In genomic region chr8:126557403-126557802, GRCm38 (mm10) we compare ENCODE assay signal across 11 mouse cellular contexts. TPM values are rescaled to one million over a fixed set of nuclear protein-coding genes. Genes with fewer than 3 reads are reported as not detected.
DNase-seq lines count a peak whose midpoint lies in the region; ATAC-seq and TF ChIP-seq lines count a peak whose summit lies in the region.
"Had no signal": no experiment of that assay in that cellular context is flagged by ENCODE, and none has a peak within 500 bp of the region (broad histone marks: within the 10 kb centered on the region; RNA-seq: fewer than 3 reads in every experiment).

No protein-coding gene starts in this region.

- no peak for TF ChIP-seq CTCF in liver, postnatal 0 days (IDR thresholded peaks at IDR 0.05; ENCODE audit: low read depth)
- TF ChIP-seq CTCF in embryonic fibroblast, embryonic 13.5 days (IDR thresholded peaks at IDR 0.05; ENCODE audit: borderline replicate concordance, insufficient read depth, low read length), result no peak

- H3K9me3 ChIP-seq in liver, embryonic 16.5 days (replicated peaks; ENCODE audit: control insufficient read depth, low read length), result no peaks in the 10 kb centered on the region
- no peaks in the 10 kb centered on the region for H3K9me3 ChIP-seq in liver, postnatal 0 days (ENCODE audit: low read length)
- H3K9me3 ChIP-seq: liver, embryonic 15.5 days; midbrain, embryonic 13.5 days had no signal

- H3K4me3 ChIP-seq in liver, embryonic 16.5 days (ENCODE audit: low read depth, low read length), result no peak overlapping the region
- H3K4me3 ChIP-seq in liver, postnatal 0 days (ENCODE audit: low read depth, low read length), result no peak overlapping the region
- no peak overlapping the region for H3K4me3 ChIP-seq in embryonic fibroblast, embryonic 13.5 days (ENCODE audit: insufficient read depth, low read length)
- H3K4me3 ChIP-seq: liver, embryonic 15.5 days; midbrain, embryonic 13.5 days had no signal

- no peak for DNase-seq in liver, postnatal 0 days
- peak; percentile 88 for DNase-seq in R1 (ENCODE audit: low read depth, low spot score)
- DNase-seq in mesoderm, embryonic 11.5 days (ENCODE audit: low read depth, low spot score), result peak; percentile 59
- DNase-seq in spleen, postnatal 36 days (ENCODE audit: low spot score in 2 of 2), result no peak
- DNase-seq in c-Kit-positive CD71-positive TER-119-positive erythroid progenitor cells, embryonic 14.5 days (ENCODE audit: low spot score), result no peak
- DNase-seq: layer of hippocampus, postnatal 36 days had no signal

- H3K27ac ChIP-seq in liver, embryonic 16.5 days (ENCODE audit: low read length), result no peak overlapping the region
- H3K27ac ChIP-seq in liver, postnatal 0 days (ENCODE audit: low read depth), result no peak overlapping the region
- H3K27ac ChIP-seq in embryonic fibroblast, embryonic 13.5 days (ENCODE audit: insufficient read depth, low read length), result peak overlapping the region; percentile 24; the same call in 1 of the 2 replicates
- H3K27ac ChIP-seq: liver, embryonic 15.5 days; midbrain, embryonic 13.5 days had no signal

- TF ChIP-seq EP300 in liver, postnatal 0 days (IDR thresholded peaks at IDR 0.05; ENCODE audit: low read depth), result no peak

- H3K4me1 ChIP-seq in liver, embryonic 16.5 days (ENCODE audit: control insufficient read depth, low read depth, low read length), result peaks cover 3% of the 10 kb centered on the region
- peaks cover 16% of the 10 kb centered on the region for H3K4me1 ChIP-seq in liver, postnatal 0 days (ENCODE audit: insufficient read depth)
- H3K4me1 ChIP-seq in embryonic fibroblast, embryonic 13.5 days (ENCODE audit: control insufficient read depth, insufficient read depth, low read length), result no peaks in the 10 kb centered on the region; the same call in 1 of the 2 replicates

- H3K4me2 ChIP-seq in liver, embryonic 16.5 days (ENCODE audit: low read depth, low read length), result no peak overlapping the region
- H3K4me2 ChIP-seq in liver, postnatal 0 days (ENCODE audit: low read depth, low read length), result no peak overlapping the region
- H3K4me2 ChIP-seq: liver, embryonic 15.5 days; midbrain, embryonic 13.5 days had no signal

- H3K36me3 ChIP-seq in liver, embryonic 16.5 days (ENCODE audit: control insufficient read depth, insufficient read depth), result no peaks in the 10 kb centered on the region
- no peaks in the 10 kb centered on the region for H3K36me3 ChIP-seq in liver, postnatal 0 days (replicated peaks; ENCODE audit: insufficient read depth, low read length)
- H3K36me3 ChIP-seq: liver, embryonic 15.5 days; midbrain, embryonic 13.5 days had no signal

- WGBS in liver, embryonic 16.5 days (ENCODE audit: insufficient replicate concordance), result 28% methylated on average over 9 of the region's 9 CpGs
- 31% methylated on average over 9 of the region's 9 CpGs for WGBS in liver, postnatal 0 days (ENCODE audit: insufficient replicate concordance)

- no peak for TF ChIP-seq POLR2A in embryonic fibroblast, embryonic 13.5 days (IDR thresholded peaks at IDR 0.05; ENCODE audit: low read depth, low read length)

- no peak overlapping the region for H3K9ac ChIP-seq in liver, embryonic 16.5 days (ENCODE audit: low read depth, low read length)
- no peak overlapping the region for H3K9ac ChIP-seq in liver, postnatal 0 days (replicated peaks)
- H3K9ac ChIP-seq: liver, embryonic 15.5 days; midbrain, embryonic 13.5 days had no signal

- no peaks in the 10 kb centered on the region for H3K27me3 ChIP-seq in liver, embryonic 16.5 days (ENCODE audit: control insufficient read depth, insufficient read depth, low read depth, low read length)
- no peaks in the 10 kb centered on the region for H3K27me3 ChIP-seq in liver, postnatal 0 days (ENCODE audit: insufficient read depth, low read length)
- H3K27me3 ChIP-seq: liver, embryonic 15.5 days; midbrain, embryonic 13.5 days had no signal

- 0 out of 2 replicates have a peak, but pooled peaks have one; percentile 19 for ATAC-seq in liver, embryonic 16.5 days (ENCODE audit: low read depth)
- ATAC-seq in liver, postnatal 0 days, result no peak
- ATAC-seq: forebrain, embryonic 14.5 days; midbrain, embryonic 13.5 days had no signal

RNA-seq across cellular contexts. Expression of gene Irf2bp2, which starts 36.4 kb away (rescaled TPM):
- polyA plus RNA-seq in liver, embryonic 16.5 days (2015; fragmentation: Nextera tagmentation; extraction: Ambion mirVana), result 3.3 TPM in 2 replicates
- polyA plus RNA-seq in liver, postnatal 0 days (2015; fragmentation: Nextera tagmentation; extraction: Ambion mirVana), result 5.0 and 6.2 TPM in 2 replicates
- 58.6 and 74.8 TPM in 2 replicates for polyA plus RNA-seq in embryonic fibroblast, embryonic 13.5 days (2011; ENCODE audit: insufficient read length, low read depth, missing spikeins)

Comparison
In these comparisons a context has a peak if more than half of its experiments do, and no peak if none do; other contexts are left out.
1. DNase-seq: peak in R1 (single experiment) and mesoderm, embryonic 11.5 days (single experiment); none in liver, postnatal 0 days (single experiment), spleen, postnatal 36 days (0 of 2) and c-Kit-positive CD71-positive TER-119-positive erythroid progenitor cells, embryonic 14.5 days (single experiment).